Mouse (Mus musculus): ENCODE data around the gene Arhgap5. TPM values are rescaled to one million over a fixed set of nuclear protein-coding genes. Genes with fewer than 3 reads are reported as not detected.
"Not testable (repeated sequence)": the region's sequence is repeated elsewhere in the genome, so short reads cannot be mapped to it uniquely, and the experiment has no call there.

Gene Arhgap5
- polyA plus RNA-seq, 1 experiment from 2014 or later, result 12.3 TPM

- H3K36me3 ChIP-seq (ENCODE audit: inconsistent target), result no peaks in the 10 kb centered on the region
- H3K4me3 ChIP-seq (ENCODE audit: inconsistent target), result no peak overlapping the region
- WGBS (ENCODE audit: missing documents), result 87% methylated on average over 7 of the region's 8 CpGs
- peaks cover 12% of the 10 kb centered on the region for H3K79me2 ChIP-seq (ENCODE audit: inconsistent target)
- H3K27ac ChIP-seq, result no peak overlapping the region
These were observed 2.6 kb upstream of the Arhgap5 start for GRCm38 (mm10) chr12:52500915-52501833.

GRCm38 (mm10) chr12:52502161-52502560, 1.6 kb upstream of the Arhgap5 start:
- no peak overlapping the region for H3K4me3 ChIP-seq (ENCODE audit: inconsistent target)
- WGBS (ENCODE audit: missing documents), result 25% methylated on average over 3 of the region's 3 CpGs
- peaks cover 22% of the 10 kb centered on the region for H3K79me2 ChIP-seq (ENCODE audit: inconsistent target)
- H3K36me3 ChIP-seq (ENCODE audit: inconsistent target), result no peaks in the 10 kb centered on the region
- no peak overlapping the region for H3K27ac ChIP-seq

GRCm38 (mm10) chr12:52503131-52503455, 679 bp upstream of the Arhgap5 start:
- H3K27ac ChIP-seq, result peak overlapping the region; percentile 58
- peaks cover 32% of the 10 kb centered on the region for H3K79me2 ChIP-seq (ENCODE audit: inconsistent target)
- peak overlapping the region; percentile 50 for H3K4me3 ChIP-seq (ENCODE audit: inconsistent target)
- H3K36me3 ChIP-seq (ENCODE audit: inconsistent target), result no peaks in the 10 kb centered on the region
- WGBS (ENCODE audit: missing documents), result 2% methylated on average over 13 of the region's 13 CpGs

- Histone ChIP-seq H3K36me3 (ENCODE audit: inconsistent target) (no peaks in the 10 kb centered on the region), H3K79me2 (ENCODE audit: inconsistent target) (peaks cover 46% of the 10 kb centered on the region), H3K27ac (peak overlapping the region; percentile 15; the same call in 1 of the 2 replicates), H3K4me3 (ENCODE audit: inconsistent target) (peak overlapping the region; percentile 67)
- WGBS (ENCODE audit: missing documents), result 2% methylated on average over 68 of the region's 78 CpGs
These were observed 784 bp downstream of the Arhgap5 start for GRCm38 (mm10) chr12:52504331-52505181.

- peaks cover 22% of the 10 kb centered on the region; the same call in 1 of the 2 replicates for H3K79me2 ChIP-seq (ENCODE audit: inconsistent target)
- WGBS (ENCODE audit: missing documents), result 82% methylated on average over 2 of the region's 2 CpGs
- no peaks in the 10 kb centered on the region for H3K36me3 ChIP-seq (ENCODE audit: inconsistent target)
- no peak overlapping the region for H3K27ac ChIP-seq
- no peak overlapping the region for H3K4me3 ChIP-seq (ENCODE audit: inconsistent target)
These were observed 20.9 kb downstream of the Arhgap5 start for GRCm38 (mm10) chr12:52524699-52525098.

- peaks cover 22% of the 10 kb centered on the region; the same call in 1 of the 2 replicates for H3K79me2 ChIP-seq (ENCODE audit: inconsistent target)
- H3K27ac ChIP-seq, result no peak overlapping the region
- H3K36me3 ChIP-seq (ENCODE audit: inconsistent target), result no peaks in the 10 kb centered on the region
- 17% methylated on average over 1 of the region's 1 CpGs for WGBS (ENCODE audit: missing documents)
- no peak overlapping the region for H3K4me3 ChIP-seq (ENCODE audit: inconsistent target)
These were observed 21.7 kb downstream of the Arhgap5 start for GRCm38 (mm10) chr12:52525486-52525885.

GRCm38 (mm10) chr12:52529740-52530139, 26.0 kb downstream of the Arhgap5 start:
- no peak overlapping the region for H3K27ac ChIP-seq
- peaks cover 22% of the 10 kb centered on the region; the same call in 1 of the 2 replicates for H3K79me2 ChIP-seq (ENCODE audit: inconsistent target)
- no peak overlapping the region for H3K4me3 ChIP-seq (ENCODE audit: inconsistent target)
- 82% methylated on average over 3 of the region's 3 CpGs for WGBS (ENCODE audit: missing documents)
- H3K36me3 ChIP-seq (ENCODE audit: inconsistent target), result no peaks in the 10 kb centered on the region

- WGBS (ENCODE audit: missing documents), result 47% methylated on average over 4 of the region's 4 CpGs
- H3K4me3 ChIP-seq (ENCODE audit: inconsistent target), result no peak overlapping the region
- H3K79me2 ChIP-seq (ENCODE audit: inconsistent target), result no peaks in the 10 kb centered on the region
- no peak overlapping the region for H3K27ac ChIP-seq
- H3K36me3 ChIP-seq (ENCODE audit: inconsistent target), result no peaks in the 10 kb centered on the region
These were observed 37.5 kb downstream of the Arhgap5 start for GRCm38 (mm10) chr12:52541294-52541693.

- 97% methylated on average over 3 of the region's 3 CpGs for WGBS (ENCODE audit: missing documents)
- no peak overlapping the region for H3K27ac ChIP-seq
- no peaks in the 10 kb centered on the region for H3K79me2 ChIP-seq (ENCODE audit: inconsistent target)
- H3K36me3 ChIP-seq (ENCODE audit: inconsistent target), result no peaks in the 10 kb centered on the region
- H3K4me3 ChIP-seq (ENCODE audit: inconsistent target), result no peak overlapping the region
These were observed 40.8 kb downstream of the Arhgap5 start for GRCm38 (mm10) chr12:52544532-52544931.

- Histone ChIP-seq H3K79me2 (ENCODE audit: inconsistent target) (no peaks in the 10 kb centered on the region), H3K27ac (no peak overlapping the region), H3K4me3 (ENCODE audit: inconsistent target) (no peak overlapping the region), H3K36me3 (ENCODE audit: inconsistent target) (no peaks in the 10 kb centered on the region)
- 93% methylated on average over 2 of the region's 2 CpGs for WGBS (ENCODE audit: missing documents)
These were observed 48.3 kb downstream of the Arhgap5 start for GRCm38 (mm10) chr12:52552085-52552484.

- Histone ChIP-seq H3K27ac (no peak overlapping the region), H3K36me3 (ENCODE audit: inconsistent target) (no peaks in the 10 kb centered on the region), H3K79me2 (ENCODE audit: inconsistent target) (no peaks in the 10 kb centered on the region), H3K4me3 (ENCODE audit: inconsistent target) (no peak overlapping the region)
- 92% methylated on average over 3 of the region's 3 CpGs for WGBS (ENCODE audit: missing documents)
These were observed 51.6 kb downstream of the Arhgap5 start for GRCm38 (mm10) chr12:52555188-52555876.

GRCm38 (mm10) chr12:52565654-52566053, 61.9 kb downstream of the Arhgap5 start:
- H3K36me3 ChIP-seq (ENCODE audit: inconsistent target), result no peaks in the 10 kb centered on the region
- no peak overlapping the region for H3K27ac ChIP-seq
- no peaks in the 10 kb centered on the region for H3K79me2 ChIP-seq (ENCODE audit: inconsistent target)
- 95% methylated on average over 5 of the region's 5 CpGs for whole genome bisulfite sequencing (ENCODE audit: missing documents)
- H3K4me3 ChIP-seq (ENCODE audit: inconsistent target), result no peak overlapping the region

GRCm38 (mm10) chr12:52573371-52573770, 69.6 kb downstream of the Arhgap5 start:
- H3K27ac ChIP-seq, result no peak overlapping the region
- H3K79me2 ChIP-seq (ENCODE audit: inconsistent target), result no peaks in the 10 kb centered on the region
- WGBS (ENCODE audit: missing documents), result 100% methylated on average over 2 of the region's 2 CpGs

GRCm38 (mm10) chr12:52586466-52586865, 82.7 kb downstream of the Arhgap5 start:
- H3K4me3 ChIP-seq (ENCODE audit: inconsistent target); H3K36me3 ChIP-seq (ENCODE audit: inconsistent target); H3K79me2 ChIP-seq (ENCODE audit: inconsistent target); H3K27ac ChIP-seq: not testable (repeated sequence)
- 78% methylated on average over 1 of the region's 2 CpGs for WGBS (ENCODE audit: missing documents)

More at GRCm38 (mm10) chr12:52573371-52573770, 69.6 kb downstream of the Arhgap5 start:
- H3K36me3 ChIP-seq (ENCODE audit: inconsistent target), result no peaks in the 10 kb centered on the region
- H3K4me3 ChIP-seq (ENCODE audit: inconsistent target), result no peak overlapping the region

All from macrophage (primary cell).